Mouse (Mus musculus) lung, embryonic 14.5 days (tissue): ENCODE results near the gene Taf6. TPM values are rescaled to one million over a fixed set of nuclear protein-coding genes. Genes with fewer than 3 reads are reported as not detected.
"Not testable (repeated sequence)": the region's sequence is repeated elsewhere in the genome, so short reads cannot be mapped to it uniquely, and the experiment has no call there.

Experiments
- ATAC-seq: fragments of 200-750 bp; cut with Nextera tagmentation; 2 replicates; pipeline ENCODE4 v1.8.0; 2017; ENCODE audit warnings: mild to moderate bottlenecking, moderate TSS enrichment, moderate library complexity; ENCODE audit not compliant: insufficient read depth
- DNase-seq: peaks from one replicate; pipeline ENCODE4 v3.0.0-alpha.2; 2015
- H3K27ac ChIP-seq: fragments of 300-500 bp; sonication (generic); 2 replicates; pipeline ENCODE4 v1.5.1; 2014; ENCODE audit warnings: low read depth, mild to moderate bottlenecking, moderate library complexity
- H3K27me3 ChIP-seq: fragments of 300-500 bp; sonication (generic); 2 replicates; pipeline ENCODE4 v1.6.1; 2014; ENCODE audit warnings: low read length, control low read depth; ENCODE audit not compliant: insufficient read depth
- H3K36me3 ChIP-seq: fragments of 300-500 bp; sonication (generic); 2 replicates; pipeline ENCODE4 v1.6.1; 2014; ENCODE audit warnings: control low read depth; ENCODE audit not compliant: insufficient read depth
- H3K4me1 ChIP-seq: fragments of 300-500 bp; sonication (generic); 2 replicates; pipeline ENCODE4 v1.6.1; 2014; ENCODE audit warnings: antibody characterized with exemption, control low read depth; ENCODE audit not compliant: insufficient read depth
- H3K4me2 ChIP-seq: fragments of 300-500 bp; sonication (generic); 2 replicates; pipeline ENCODE4 v1.6.1; 2014; ENCODE audit warnings: mild to moderate bottlenecking
- H3K4me3 ChIP-seq: fragments of 300-500 bp; sonication (generic); 2 replicates; pipeline ENCODE4 v1.5.1; 2014; ENCODE audit warnings: low read depth, low read length
- H3K9ac ChIP-seq: fragments of 300-500 bp; sonication (generic); 2 replicates; pipeline ENCODE4 v1.6.1; 2014
- H3K9me3 ChIP-seq: fragments of 300-500 bp; sonication (generic); 2 replicates; pipeline ENCODE4 v1.6.1; 2016; ENCODE audit warnings: low read depth, low read length, control low read depth
- CTCF ChIP-seq: IDR thresholded peaks from 2 replicates; pipeline ENCODE4 v1.5.1; 2016; ENCODE audit warnings: antibody characterized with exemption, low read depth
- WGBS: fragments of 180-500 bp; shearing (Covaris S2); extraction: QIAGEN DNeasy Blood & Tissue Kit; methylation state at CpG from one replicate; pipeline ENCODE4 v1.1.7; 2014; 5-methylcytosine and 5-hydroxymethylcytosine counted together
- polyA plus RNA-seq: library from polyadenylated mRNA; unstranded; fragments of >200 nt; fragmentation: Nextera tagmentation; extraction: Ambion mirVana; gene quantifications from 2 replicates; pipeline ENCODE4 v1.2.1, GENCODE M21; 2014

The Taf6 gene
- polyA plus RNA-seq, 1 experiment from 2014 or later = 97.6 TPM

GRCm38 (mm10) chr5:138223287-138223686, 36.0 kb upstream of the Taf6 start:
- Histone ChIP-seq H3K4me2 (no peak overlapping the region), H3K9me3 (no peaks in the 10 kb centered on the region), H3K4me1 (no peaks in the 10 kb centered on the region), H3K27ac (no peak overlapping the region), H3K4me3 (no peak overlapping the region), H3K9ac (no peak overlapping the region), H3K27me3 (no peaks in the 10 kb centered on the region), H3K36me3 (no peaks in the 10 kb centered on the region)
- 52% methylated on average over 3 of the region's 3 CpGs for WGBS
- DNase-seq (no peak), ATAC-seq (no peak)
- no peak for TF ChIP-seq CTCF

- no peaks in the 10 kb centered on the region for H3K9me3 ChIP-seq
- no peaks in the 10 kb centered on the region for H3K27me3 ChIP-seq
- no peaks in the 10 kb centered on the region for H3K36me3 ChIP-seq
- 25% methylated on average over 4 of the region's 4 CpGs for WGBS
- ATAC-seq (no peak), DNase-seq (peak; percentile 90)
- no peak overlapping the region for H3K4me2 ChIP-seq
- H3K4me3 ChIP-seq = no peak overlapping the region
- TF ChIP-seq CTCF = peak; percentile 79
- H3K4me1 ChIP-seq = no peaks in the 10 kb centered on the region
- H3K27ac ChIP-seq = no peak overlapping the region
- no peak overlapping the region for H3K9ac ChIP-seq
Measured at GRCm38 (mm10) chr5:138222111-138222510, 34.9 kb upstream of the Taf6 start.

DNA sequence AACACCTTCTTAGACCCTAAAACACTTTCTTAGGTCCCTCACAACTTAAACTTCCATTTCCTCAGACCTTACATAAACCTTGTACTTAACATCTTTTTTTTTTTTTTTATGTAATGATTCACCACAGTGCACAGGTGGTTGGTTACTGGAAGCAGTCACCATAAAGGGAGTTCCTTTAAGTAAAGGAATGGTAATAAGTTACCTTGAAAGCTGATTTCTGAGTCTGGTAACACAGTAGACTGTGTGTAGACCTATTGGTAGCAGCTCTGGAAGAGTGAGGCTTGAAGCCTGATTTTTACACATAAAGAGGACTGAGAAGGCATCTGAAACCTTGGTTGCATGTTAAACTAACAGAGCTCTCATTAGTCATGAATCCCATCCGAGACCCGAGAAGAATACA, 32.6 kb upstream of the Taf6 start:
- no peak overlapping the region for H3K27ac ChIP-seq
- no peak for ATAC-seq
- no peaks in the 10 kb centered on the region for H3K9me3 ChIP-seq
- H3K4me1 ChIP-seq = no peaks in the 10 kb centered on the region
- no peaks in the 10 kb centered on the region for H3K27me3 ChIP-seq
- no peak overlapping the region for H3K9ac ChIP-seq
- DNase-seq = no peak
- H3K4me3 ChIP-seq = no peak overlapping the region
- no peak overlapping the region for H3K4me2 ChIP-seq
- H3K36me3 ChIP-seq = no peaks in the 10 kb centered on the region
- no peak for TF ChIP-seq CTCF
- 29% methylated on average over 2 of the region's 2 CpGs for WGBS

GRCm38 (mm10) chr5:138216632-138217031, 29.4 kb upstream of the Taf6 start:
- not testable (repeated sequence) for H3K4me2 ChIP-seq, H3K27ac ChIP-seq, ATAC-seq, H3K4me3 ChIP-seq, H3K36me3 ChIP-seq, H3K27me3 ChIP-seq, H3K9me3 ChIP-seq, H3K9ac ChIP-seq, DNase-seq, H3K4me1 ChIP-seq
- WGBS = 90% methylated on average over 13 of the region's 13 CpGs

- 74% methylated on average over 4 of the region's 4 CpGs for WGBS
- H3K27ac ChIP-seq = no peak overlapping the region
- ATAC-seq (no peak), DNase-seq (no peak)
- H3K27me3 ChIP-seq = no peaks in the 10 kb centered on the region
- no peak for TF ChIP-seq CTCF
- no peak overlapping the region for H3K9ac ChIP-seq
- no peaks in the 10 kb centered on the region for H3K4me1 ChIP-seq
- H3K9me3 ChIP-seq = no peaks in the 10 kb centered on the region; the same call in 1 of the 2 replicates
- H3K36me3 ChIP-seq = no peaks in the 10 kb centered on the region
- H3K4me2 ChIP-seq = no peak overlapping the region
- no peak overlapping the region for H3K4me3 ChIP-seq
Measured at GRCm38 (mm10) chr5:138207873-138208272, 20.6 kb upstream of the Taf6 start.

- no peak overlapping the region for H3K4me2 ChIP-seq
- no peak overlapping the region for H3K4me3 ChIP-seq
- TF ChIP-seq CTCF = no peak
- H3K36me3 ChIP-seq = no peaks in the 10 kb centered on the region
- DNase-seq (no peak), ATAC-seq (no peak)
- H3K4me1 ChIP-seq = no peaks in the 10 kb centered on the region
- WGBS = 69% methylated on average over 1 of the region's 1 CpGs
- no peaks in the 10 kb centered on the region for H3K27me3 ChIP-seq
- no peak overlapping the region for H3K27ac ChIP-seq
- H3K9me3 ChIP-seq = no peaks in the 10 kb centered on the region
- no peak overlapping the region for H3K9ac ChIP-seq
Measured at GRCm38 (mm10) chr5:138207253-138207652, 20.0 kb upstream of the Taf6 start.

- no peaks in the 10 kb centered on the region for H3K9me3 ChIP-seq
- H3K36me3 ChIP-seq = no peaks in the 10 kb centered on the region
- no peak for ATAC-seq
- no peak overlapping the region for H3K9ac ChIP-seq
- no peaks in the 10 kb centered on the region for H3K4me1 ChIP-seq
- no peak overlapping the region for H3K4me3 ChIP-seq
- no peaks in the 10 kb centered on the region for H3K27me3 ChIP-seq
- DNase-seq = no peak
- H3K27ac ChIP-seq = no peak overlapping the region
- no peak overlapping the region for H3K4me2 ChIP-seq
- TF ChIP-seq CTCF = no peak
- 80% methylated on average over 3 of the region's 3 CpGs for WGBS
Measured at GRCm38 (mm10) chr5:138202086-138202485, 14.8 kb upstream of the Taf6 start.

DNA sequence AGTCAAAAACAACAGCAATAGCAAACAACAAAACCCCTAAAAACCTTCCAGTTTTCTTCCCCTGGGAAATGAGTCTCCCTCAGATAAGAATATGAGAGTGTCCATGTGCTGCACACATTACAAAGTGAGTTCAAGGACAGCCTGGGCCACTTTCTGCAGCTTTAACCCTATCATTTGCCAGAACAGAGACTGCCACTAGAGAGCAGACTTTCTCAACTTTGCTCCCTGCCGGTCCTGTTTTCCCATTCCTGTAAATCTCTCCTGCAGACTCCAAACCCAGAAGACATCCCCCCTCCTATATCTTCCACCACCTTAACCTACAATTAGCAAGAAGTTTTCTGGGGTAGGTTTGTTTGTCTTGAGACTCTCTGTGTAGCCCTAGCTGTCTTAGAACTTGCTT, 12.3 kb upstream of the Taf6 start:
- Histone ChIP-seq H3K9me3 (no peaks in the 10 kb centered on the region), H3K4me3 (no peak overlapping the region), H3K4me1 (peaks cover 5% of the 10 kb centered on the region; the same call in 1 of the 2 replicates), H3K4me2 (no peak overlapping the region), H3K27ac (no peak overlapping the region), H3K27me3 (no peaks in the 10 kb centered on the region), H3K36me3 (no peaks in the 10 kb centered on the region), H3K9ac (no peak overlapping the region)
- TF ChIP-seq CTCF = peak; percentile 51
- ATAC-seq (no peak), DNase-seq (peak; percentile 44)
- 4% methylated on average over 1 of the region's 1 CpGs for WGBS
